Mouse (Mus musculus): ENCODE measurements around the gene Trem2.
"Not testable (repeated sequence)": the region's sequence is repeated elsewhere in the genome, so short reads cannot be mapped to it uniquely, and the experiment has no call there.

The Trem2 gene

DNA sequence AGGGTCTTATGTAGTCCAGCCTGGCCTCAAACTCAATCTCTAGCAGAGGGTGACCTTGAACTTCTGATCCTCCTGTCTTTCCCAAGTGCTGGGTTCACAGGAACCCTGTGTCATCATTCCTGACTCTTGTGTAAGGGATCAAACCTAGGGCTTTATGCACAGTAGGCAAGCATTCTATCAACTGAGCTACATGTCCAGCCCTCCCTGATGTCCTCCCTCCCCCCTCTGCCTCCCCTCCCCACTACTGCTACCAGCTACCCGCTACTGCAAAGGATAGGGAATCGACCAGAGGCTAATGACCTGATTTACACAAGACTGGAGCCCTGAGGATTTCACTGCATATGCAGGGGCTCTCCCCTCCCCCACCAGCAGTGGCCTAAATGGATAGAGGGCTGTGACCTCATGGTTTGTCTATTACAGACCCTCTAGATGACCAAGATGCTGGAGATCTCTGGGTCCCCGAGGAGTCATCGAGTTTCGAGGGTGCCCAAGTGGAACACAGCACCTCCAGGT is 4.5 kb downstream of the Trem2 start:
- no peak for DNase-seq (ENCODE audit: low spot score in 2 of 2)

DNA sequence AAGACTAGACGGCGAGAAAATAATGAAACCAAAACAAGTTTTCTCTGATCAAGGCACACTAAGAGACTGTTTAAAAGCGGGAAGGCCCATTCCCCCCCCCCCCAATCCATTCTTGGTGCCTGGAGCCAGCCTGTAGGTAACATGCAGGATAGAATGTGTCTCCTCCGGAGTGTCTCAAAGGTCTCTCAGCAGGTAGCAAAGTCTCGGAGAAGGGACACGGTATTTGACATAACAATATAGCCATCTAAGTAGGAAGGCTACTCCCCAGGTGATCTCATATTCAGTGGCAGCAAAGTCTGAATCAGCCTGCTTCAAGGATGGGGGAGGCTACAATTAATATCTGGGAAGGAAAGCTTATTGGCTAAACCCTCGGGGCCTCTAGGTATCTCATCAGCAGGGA is 6.8 kb downstream of the Trem2 start:
- not testable (repeated sequence) for DNase-seq (ENCODE audit: low spot score in 2 of 2)

DNA sequence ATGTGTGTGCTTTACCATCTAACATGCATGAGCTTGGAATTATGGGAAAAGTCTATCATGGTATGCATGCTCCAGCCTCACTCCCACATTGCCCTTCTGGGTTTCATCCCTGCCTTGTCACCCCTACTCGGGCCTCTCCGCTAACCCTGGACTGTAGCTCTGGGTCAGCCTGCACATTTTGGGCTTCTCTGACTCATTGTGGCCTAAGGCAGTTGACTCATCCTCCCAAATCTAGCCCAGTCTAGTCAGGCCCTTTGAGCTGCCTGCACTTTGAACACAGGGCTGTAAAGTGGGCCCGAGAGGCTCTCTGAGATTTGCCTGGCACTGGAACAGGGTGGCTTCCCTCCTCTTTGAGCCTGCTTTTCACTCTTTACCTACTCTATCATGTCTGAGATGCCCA is 9.6 kb downstream of the Trem2 start:
- DNase-seq (ENCODE audit: low spot score in 2 of 2), result no peak

DNA sequence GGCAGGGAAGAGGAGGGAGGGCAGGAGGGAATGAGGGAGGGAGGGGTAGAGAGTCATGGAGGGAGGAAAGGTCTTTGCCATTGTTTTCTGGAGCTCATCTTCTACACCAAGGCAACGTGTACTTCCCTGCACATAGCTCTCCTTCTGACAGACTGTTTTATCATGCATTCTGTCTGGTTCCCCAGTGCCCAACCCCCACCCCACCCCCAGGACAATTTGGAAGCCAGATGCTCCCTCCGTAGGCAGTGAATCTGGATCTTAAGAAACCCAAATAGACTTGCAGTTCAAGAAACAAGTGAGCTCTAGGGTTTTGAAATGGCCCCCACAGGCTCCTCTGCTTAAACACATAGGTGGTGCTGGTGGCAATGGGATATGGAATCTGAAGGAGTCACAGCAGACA is 11.7 kb downstream of the Trem2 start:
- DNase-seq (ENCODE audit: low spot score in 2 of 2), result no peak

DNA sequence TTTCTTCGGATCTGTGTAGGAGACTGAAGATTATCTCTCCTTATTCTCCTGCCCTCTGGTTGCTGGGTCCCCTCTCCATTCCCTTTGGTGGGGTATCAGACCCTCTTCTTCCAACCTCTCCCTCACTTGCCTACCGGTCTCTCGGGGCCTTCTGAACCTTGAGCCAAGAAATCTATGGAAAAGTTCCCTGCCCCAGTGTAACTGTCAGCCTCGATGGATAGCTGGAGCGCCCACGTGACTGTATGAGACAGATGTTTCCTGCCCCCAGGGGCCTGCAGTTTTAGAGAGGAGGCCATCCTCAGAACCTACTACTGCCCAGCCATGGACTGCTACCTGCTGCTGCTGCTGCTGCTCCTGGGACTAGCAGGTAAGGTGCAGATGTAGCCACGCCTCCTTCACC is 13.4 kb downstream of the Trem2 start, which contains the start of gene Treml1:
TSS of gene Treml1 (plus strand) at position 301 of the 400 bp plus-strand sequence.
- DNase-seq (ENCODE audit: low spot score in 2 of 2), result no peak

DNA sequence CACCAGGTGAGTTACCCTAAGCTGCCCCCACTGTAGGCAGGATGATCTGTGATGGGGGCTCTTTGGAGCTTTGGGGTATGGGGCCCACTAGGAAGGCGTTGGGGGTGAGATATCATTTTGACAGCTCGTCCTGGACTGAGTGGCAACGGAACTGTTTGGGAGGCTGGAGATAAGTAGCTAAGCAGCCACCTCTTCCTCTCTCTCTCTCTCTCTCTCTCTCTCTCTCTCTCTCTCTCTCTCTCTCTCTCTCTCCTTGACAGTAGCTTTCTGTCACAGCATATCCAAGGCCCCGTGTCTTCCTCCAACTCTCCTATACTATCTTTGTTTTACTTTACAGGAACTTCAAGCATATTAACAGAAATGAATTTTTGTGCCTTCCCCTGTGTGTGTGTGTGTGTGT is 14.3 kb downstream of the Trem2 start:
- no peak for DNase-seq (ENCODE audit: low spot score in 2 of 2)

DNA sequence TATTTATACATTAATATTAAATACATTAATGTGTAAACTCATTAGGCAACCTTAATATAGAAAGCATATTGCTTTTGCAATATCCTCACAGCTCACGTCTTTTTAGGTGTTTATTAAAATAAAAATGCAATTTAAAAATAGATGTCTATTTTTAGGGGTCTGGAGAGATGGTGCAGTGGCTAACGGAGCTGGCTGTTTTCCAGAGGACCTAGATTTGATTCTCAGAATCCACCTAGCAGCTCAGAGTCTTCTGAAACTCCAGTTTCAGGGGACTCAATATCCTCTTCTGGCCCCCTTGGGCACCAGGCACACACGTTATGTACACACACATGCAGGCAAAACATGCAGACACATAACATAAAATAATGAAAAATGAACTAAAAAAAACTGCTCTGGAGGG is 16.1 kb downstream of the Trem2 start:
- no peak for DNase-seq (ENCODE audit: low spot score in 2 of 2)

DNA sequence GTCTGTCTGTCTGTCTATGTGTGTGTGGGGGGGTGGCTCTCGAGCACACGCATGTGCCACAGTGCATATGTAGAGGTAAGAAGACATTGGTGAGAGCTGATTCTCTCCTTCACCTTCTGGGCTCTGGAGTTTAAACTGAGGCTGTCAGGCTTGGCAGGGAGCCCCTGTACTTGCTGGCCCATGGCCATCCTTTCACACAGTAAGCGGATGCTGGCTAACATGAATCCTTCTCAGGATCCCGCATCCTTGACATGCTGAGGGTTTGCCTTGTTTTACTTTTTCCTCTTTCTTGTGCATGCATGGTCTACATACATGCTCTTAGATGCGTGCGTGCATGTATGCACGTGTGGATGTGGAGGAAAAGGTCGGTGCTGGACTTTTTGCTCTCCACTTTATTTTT is 16.8 kb downstream of the Trem2 start:
- no peak for DNase-seq (ENCODE audit: low spot score in 2 of 2)

DNA sequence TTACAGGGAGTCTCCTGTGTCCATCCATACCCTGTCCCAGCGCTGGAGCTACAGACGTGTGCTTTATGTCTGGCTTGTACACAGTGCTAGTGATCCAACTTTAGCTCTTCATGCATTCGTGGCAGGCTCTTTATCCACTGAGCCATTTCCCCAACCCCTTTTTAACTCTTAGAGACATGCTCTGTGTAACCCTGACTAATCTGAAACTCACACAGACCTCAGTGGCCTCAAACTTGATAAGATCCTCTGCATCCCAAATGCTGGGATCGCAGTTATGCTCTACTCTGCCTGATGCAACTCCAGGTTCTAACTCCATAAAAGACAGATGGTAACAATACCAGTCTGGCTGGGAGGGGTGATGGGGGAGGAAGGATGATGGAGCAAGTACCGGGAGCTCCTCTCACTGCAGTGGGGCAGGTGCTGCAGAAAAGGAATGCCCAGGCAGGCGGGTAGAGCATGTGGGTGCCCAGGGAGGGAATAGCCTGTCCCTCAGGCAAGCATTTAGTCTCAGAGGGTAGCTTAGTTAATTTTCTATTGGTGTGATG is 17.3 kb downstream of the Trem2 start:
- DNase-seq (ENCODE audit: low spot score in 2 of 2), result no peak

DNA sequence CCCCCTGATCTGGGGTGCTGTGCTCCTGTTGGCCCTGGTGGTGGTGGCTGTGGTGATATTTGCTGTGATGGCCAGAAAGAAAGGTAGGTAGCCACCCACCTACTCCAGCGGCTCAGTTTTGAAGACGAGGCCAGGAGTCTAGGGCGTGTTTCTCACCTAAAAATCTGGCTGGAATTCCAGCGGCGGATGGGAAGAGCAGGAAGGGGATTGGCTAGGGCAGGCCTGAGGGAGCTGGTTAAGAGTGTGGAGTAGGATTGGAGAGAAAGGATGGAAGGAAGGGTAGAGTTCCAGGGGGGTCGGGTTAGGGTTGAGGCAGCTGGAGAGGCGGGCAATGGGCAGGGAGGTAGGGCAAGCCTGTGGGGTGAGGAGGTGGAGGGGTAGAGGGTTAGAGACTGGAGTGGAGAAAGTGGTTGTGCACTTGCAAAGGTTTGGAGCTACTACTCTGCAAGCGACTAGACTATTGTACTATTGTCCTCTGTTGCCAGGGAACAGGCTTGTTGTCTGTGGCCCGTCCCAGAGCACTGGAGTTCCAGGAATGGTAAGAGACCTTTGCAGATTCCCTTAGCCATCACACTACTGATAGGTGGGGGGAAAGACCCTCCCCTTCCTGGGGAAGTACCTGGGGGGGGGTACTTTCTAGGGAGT is 19.4 kb downstream of the Trem2 start:
- no peak for DNase-seq (ENCODE audit: low spot score in 2 of 2)

DNA sequence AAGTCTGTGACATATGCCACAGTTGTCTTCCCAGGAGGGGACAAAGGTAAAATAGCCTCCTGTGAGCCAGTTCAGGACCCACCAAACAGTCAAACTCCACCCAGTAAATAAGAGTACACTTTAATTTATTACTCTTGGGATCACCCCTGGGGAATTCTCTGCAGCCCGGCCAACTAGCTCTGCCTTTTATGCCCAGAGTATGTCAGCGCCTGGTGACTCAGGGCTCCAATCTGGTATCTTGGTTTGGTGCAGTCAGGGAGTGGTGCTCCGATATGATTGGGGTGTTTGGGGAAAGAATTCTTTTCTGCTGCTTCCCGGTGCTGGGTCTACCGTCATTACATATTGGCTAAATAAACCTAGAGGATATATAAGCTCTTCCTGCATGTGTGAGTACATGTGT is 20.6 kb downstream of the Trem2 start:
- no peak for DNase-seq (ENCODE audit: low spot score in 2 of 2)

DNA sequence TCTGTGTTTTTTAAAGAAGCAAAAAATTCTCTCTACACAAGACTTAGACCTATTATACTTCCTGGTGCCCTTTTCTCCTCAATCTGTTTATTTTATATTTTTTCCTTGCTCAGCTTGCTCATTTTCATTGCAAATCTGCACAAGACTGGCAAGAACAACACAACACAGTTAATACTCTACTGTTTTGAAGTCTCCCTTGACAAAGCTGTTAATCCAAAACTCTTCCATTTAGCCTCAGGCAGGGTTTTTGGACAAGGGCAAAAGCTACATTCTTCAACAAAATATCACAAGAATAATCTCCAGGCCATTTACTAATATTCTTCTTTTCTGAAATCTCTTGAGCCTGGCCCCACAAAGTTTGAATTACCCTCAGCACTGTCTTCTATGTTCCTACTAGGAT is 25.4 kb downstream of the Trem2 start:
- no peak for DNase-seq (ENCODE audit: low spot score in 2 of 2)

DNA sequence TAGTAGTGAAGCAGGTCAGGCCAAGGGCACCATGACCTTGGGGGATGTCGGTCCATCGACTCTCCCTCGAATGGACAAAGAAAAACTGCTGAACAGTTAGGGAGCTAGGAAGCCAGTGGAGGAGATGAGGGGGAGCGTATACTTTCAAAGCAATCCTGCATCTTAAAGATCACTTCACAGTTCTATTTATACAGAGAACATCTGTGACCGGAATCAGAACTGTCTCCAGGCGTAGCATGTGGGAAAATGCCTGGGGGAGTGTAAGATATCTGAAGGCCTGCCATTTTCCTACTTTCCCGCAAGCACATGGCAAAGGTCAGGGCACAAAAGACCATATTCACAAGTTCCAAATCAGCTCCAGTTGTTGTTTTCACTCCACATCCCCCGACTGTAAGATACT is 26.8 kb downstream of the Trem2 start:
- DNase-seq (ENCODE audit: low spot score in 2 of 2), result no peak

DNA sequence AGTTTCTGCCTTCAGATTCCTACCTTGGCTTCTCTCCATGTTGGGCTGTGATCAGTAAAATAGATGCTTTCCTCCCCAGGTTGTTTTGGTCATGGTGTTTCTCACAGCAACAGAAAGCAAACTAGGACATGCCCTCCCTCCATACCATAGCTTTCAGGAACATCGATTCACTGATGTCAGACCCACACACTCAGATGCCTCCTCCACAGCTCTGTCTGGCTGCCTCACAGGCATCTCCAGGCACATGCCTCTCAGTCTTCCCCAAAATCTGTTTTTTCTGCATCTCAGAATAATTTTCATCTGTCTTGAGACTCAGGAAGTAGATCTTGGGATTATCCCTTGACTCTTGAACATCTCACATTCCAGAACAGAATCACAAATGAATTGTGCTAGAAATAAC is 29.9 kb downstream of the Trem2 start:
- no peak for DNase-seq (ENCODE audit: low spot score in 2 of 2)

DNA sequence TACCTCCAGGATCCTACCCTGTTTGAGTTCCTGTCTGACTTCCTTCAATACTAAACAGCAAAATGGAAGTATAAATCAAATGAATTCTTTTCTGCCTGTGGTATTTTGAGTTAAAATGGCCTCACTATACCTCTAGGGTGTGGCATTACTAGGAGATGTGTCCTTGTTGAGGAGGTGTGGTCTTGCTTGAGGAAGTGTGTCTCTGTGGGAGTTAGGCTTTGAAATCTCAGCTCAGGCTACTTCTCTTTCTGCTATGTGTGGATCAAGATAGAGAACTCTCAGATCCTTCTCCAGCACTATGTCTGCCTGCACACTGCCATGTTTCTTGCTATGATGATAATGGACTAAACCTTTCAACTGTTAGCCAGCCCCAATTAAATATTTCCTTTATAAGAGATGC is 32.8 kb downstream of the Trem2 start:
- no peak for DNase-seq (ENCODE audit: low spot score in 2 of 2)

DNA sequence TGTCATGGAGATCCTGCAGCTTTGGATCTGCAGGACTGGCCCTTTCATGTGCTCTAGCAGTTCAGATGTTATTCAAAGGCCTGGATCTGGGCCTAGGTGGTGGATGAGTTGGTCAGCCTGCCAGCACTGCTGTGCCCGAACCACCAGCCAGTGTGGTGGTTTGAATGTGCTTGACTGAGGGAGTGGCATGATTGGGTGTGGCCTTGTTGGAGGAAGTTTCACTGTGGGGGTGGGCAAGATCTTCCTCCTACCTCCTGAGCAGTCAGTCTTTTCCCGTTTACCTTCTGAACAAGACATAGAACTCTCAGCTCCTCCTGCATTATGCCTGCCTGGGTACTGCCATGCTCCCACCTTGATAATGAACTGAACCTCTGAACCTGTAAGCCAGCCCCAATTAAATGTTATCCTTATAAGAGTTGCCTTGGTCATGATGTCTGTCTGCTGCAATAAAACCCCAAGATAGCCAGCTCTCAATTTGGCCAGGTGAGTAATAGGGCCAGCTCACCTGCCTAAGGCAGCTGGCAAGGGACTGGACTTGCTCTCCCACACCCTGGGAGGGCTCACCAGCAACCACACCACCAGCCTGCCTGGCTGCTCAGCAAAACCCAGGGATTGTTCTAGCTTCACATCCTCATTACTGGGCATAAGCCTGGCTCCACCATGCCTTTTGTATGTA is 39.7 kb downstream of the Trem2 start:
- no peak for DNase-seq (ENCODE audit: low spot score in 2 of 2)

DNA sequence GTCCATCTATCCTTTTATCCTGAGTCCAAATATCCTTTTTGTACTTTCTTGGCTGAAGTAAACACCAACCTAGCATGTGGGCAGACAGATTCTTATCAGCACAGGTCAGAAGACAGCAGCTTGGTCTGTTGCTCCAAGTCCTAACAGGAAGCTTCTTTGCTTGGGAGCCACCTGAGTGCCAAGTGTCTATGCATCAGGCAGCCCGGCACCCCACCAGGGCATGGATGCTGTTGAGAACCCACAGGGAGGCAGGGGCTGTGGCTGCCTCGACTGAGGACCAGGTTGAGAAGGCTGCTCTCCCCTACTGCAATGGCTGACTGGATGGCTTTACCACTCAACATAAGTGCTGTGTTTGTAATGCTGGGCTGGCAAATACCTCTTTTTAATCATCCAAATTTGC is 42.5 kb downstream of the Trem2 start:
- no peak for DNase-seq (ENCODE audit: low spot score in 2 of 2)

DNA sequence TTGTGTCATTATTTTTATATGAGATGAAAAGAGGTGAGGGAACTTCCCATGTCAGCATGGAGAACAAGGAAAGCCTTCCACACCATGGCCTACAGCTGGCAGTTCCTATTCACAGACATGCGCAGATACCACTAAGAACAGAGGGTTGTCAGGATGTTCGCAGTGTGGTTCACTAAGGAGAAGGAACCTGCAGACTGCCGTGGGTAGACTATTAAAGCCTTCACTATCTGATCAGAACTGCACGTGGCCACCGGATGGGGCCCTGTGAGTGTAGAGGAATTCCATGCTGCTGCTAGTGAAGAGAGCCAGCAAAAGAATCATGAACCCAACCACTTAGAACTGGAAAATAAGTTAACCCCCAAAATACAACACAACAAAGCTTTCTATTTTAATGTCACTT is 43.2 kb downstream of the Trem2 start:
- DNase-seq (ENCODE audit: low spot score in 2 of 2), result no peak

DNA sequence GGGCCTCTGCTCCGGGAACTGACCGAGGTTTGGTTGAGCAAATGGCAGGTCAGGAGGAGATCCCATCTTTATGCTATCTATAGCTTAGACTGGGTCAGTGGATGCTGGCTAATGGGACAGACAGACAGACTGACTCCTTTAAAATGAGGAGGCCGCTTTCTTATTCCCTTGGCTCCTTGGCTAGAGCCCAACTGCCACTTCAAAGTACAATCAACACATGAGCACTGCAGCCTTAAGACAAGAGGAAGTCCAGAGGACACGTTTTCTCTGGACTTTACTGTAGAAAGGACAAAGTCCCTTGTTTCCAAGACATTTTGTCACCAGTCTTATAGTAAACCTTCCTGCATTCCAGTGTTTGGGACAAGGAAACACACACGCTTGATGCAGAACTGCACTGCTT is 45.2 kb downstream of the Trem2 start:
- DNase-seq (ENCODE audit: low spot score in 2 of 2), result no peak

DNA sequence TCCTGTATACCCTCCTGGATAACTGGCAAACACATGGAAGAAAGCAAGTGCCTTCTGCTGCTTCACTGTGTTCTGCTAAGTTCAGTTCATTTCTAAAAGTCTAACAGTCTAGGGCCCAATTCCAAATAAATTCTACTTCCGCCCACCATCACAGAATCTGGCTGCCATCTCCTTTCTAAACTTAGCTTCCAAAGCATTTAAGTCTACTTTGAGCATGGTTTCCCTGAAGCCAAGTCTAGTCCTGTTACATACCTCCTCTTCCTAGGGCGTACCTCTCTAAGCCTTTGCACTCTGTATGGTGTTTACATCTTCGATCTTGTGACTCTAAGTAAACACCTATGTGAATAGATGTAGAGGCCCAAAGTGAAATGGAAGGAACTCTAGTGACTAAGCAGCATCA is 46.4 kb downstream of the Trem2 start:
- DNase-seq (ENCODE audit: low spot score in 2 of 2), result no peak

DNA sequence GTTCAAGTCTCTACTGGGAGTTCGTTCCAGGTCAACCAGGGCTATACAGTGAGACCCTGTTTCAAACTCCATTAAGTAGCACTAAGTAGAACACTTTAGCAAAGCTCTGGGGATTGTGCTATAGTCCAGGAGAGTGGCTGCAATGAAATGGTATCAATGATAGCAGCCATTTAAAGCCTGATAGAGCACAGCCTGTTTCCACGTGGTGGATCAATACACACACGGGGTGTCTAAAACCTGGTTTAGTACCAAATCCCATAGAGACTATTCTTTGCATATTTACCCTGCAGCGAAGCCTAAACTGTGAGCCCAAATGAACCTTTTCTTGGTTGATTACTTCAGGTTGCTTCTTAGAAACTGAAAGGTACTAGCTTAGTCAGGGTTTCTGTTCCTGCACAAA is 55.5 kb downstream of the Trem2 start:
- DNase-seq (ENCODE audit: low spot score in 2 of 2), result no peak

DNA sequence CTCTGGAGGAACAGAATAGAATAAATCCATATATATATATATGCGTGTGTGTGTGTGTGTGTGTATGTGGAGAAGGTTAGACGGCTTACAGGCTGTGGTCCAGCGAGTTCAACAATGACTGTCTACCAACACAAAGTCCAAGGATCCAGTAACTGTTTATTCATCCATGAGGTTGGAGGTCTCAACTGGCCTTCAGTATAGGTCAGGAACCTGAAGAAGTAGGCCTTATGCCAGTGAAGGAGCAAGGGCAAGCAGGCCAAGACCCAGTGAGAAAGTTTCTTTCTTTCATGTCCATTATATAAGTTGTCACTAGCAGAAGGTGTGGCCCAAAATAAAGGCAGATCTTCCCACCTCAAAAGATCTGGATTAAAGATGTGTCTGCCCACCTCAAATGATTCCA is 56.5 kb downstream of the Trem2 start:
- DNase-seq (ENCODE audit: low spot score in 2 of 2), result no peak
